Mouse (Mus musculus) E14TG2a.4 (cell line): ENCODE data around the gene Olfr1513.

ENCODE experiments used
- CTCF ChIP-seq: conservative IDR thresholded peaks from 2 replicates; pipeline ENCODE4 v1.5.1; 2014; ENCODE audit warnings: low read length
- NANOG ChIP-seq: IDR thresholded peaks from 2 replicates; pipeline ENCODE4 v1.6.1; 2014; ENCODE audit warnings: borderline replicate concordance, low read length, mixed read lengths
- POU5F1 ChIP-seq: IDR thresholded peaks from 2 replicates; pipeline ENCODE4 v1.6.1; 2014; ENCODE audit warnings: low read length, borderline replicate concordance

- peak; percentile 44 for TF ChIP-seq CTCF
- TF ChIP-seq NANOG, result no peak
- no peak for TF ChIP-seq POU5F1
Measured at GRCm38 (mm10) chr14:52325890-52326289, 30.3 kb downstream of the Olfr1513 start.
